Mouse (Mus musculus) neural tube, embryonic 11.5 days (tissue): ENCODE results near the gene Tln2. TPM values are rescaled to one million over a fixed set of nuclear protein-coding genes. Genes with fewer than 3 reads are reported as not detected.

Experiments used
- ATAC-seq: fragments of 200-750 bp; cut with Nextera tagmentation; 2 replicates; pipeline ENCODE4 v1.8.0; 2017; ENCODE audit warnings: moderate number of reproducible peaks, mild to moderate bottlenecking, moderate TSS enrichment, moderate library complexity; ENCODE audit not compliant: insufficient read depth, low FRiP score, low TSS enrichment
- DNase-seq: peaks from one replicate; pipeline ENCODE4 v3.0.0-alpha.2; 2015; ENCODE audit warnings: low spot score
- H3K27ac ChIP-seq: fragments of 300-500 bp; sonication (generic); 2 replicates; pipeline ENCODE4 v1.5.1; 2014; ENCODE audit warnings: low read depth, mild to moderate bottlenecking, low read length
- H3K27me3 ChIP-seq: fragments of 300-500 bp; sonication (generic); 2 replicates; pipeline ENCODE4 v1.6.1; 2014; ENCODE audit warnings: mild to moderate bottlenecking, low read length, mixed read lengths; ENCODE audit not compliant: control insufficient read depth, insufficient read depth
- H3K36me3 ChIP-seq: fragments of 300-500 bp; sonication (generic); 2 replicates; pipeline ENCODE4 v1.6.1; 2014; ENCODE audit warnings: mild to moderate bottlenecking, low read length, moderate library complexity, mixed read lengths; ENCODE audit not compliant: control insufficient read depth, insufficient read depth
- H3K4me1 ChIP-seq: fragments of 300-500 bp; sonication (generic); 2 replicates; pipeline ENCODE4 v1.6.1; 2014; ENCODE audit warnings: low read length, mixed read lengths; ENCODE audit not compliant: control insufficient read depth, insufficient read depth
- H3K4me2 ChIP-seq: fragments of 300-500 bp; sonication (generic); 2 replicates; pipeline ENCODE4 v1.6.1; 2014; ENCODE audit warnings: low read depth, mild to moderate bottlenecking, moderate library complexity
- H3K4me3 ChIP-seq: fragments of 300-500 bp; sonication (generic); 2 replicates; pipeline ENCODE4 v1.5.1; 2014; ENCODE audit warnings: low read depth, low read length
- H3K9ac ChIP-seq: fragments of 300-500 bp; sonication (generic); 2 replicates; pipeline ENCODE4 v1.6.1; 2014; ENCODE audit warnings: mild to moderate bottlenecking, low read length
- H3K9me3 ChIP-seq: fragments of 300-500 bp; sonication (generic); 2 replicates; pipeline ENCODE4 v1.6.1; 2016; ENCODE audit warnings: low read length; ENCODE audit not compliant: control insufficient read depth
- WGBS: fragments of 180-500 bp; shearing (Covaris S2); extraction: QIAGEN DNeasy Blood & Tissue Kit; methylation state at CpG from one replicate; pipeline ENCODE4 v1.1.7; 2014; 5-methylcytosine and 5-hydroxymethylcytosine counted together
- polyA plus RNA-seq: library from polyadenylated mRNA; unstranded; fragments of >200 nt; fragmentation: Nextera tagmentation; extraction: Ambion mirVana; gene quantifications from 2 replicates; pipeline ENCODE4 v1.2.1, GENCODE M21; 2014

Tln2 gene
- polyA plus RNA-seq, 1 experiment from 2014 or later: 14.6 TPM

- H3K27me3 ChIP-seq: no peaks in the 10 kb centered on the region
- ATAC-seq (no peak), DNase-seq (peak; percentile 15)
- H3K4me2 ChIP-seq: no peak overlapping the region
- H3K4me1 ChIP-seq: no peaks in the 10 kb centered on the region
- WGBS: 70% methylated on average over 5 of the region's 5 CpGs
- no peaks in the 10 kb centered on the region for H3K36me3 ChIP-seq
- no peak overlapping the region for H3K9ac ChIP-seq
- H3K4me3 ChIP-seq: no peak overlapping the region
- H3K27ac ChIP-seq: no peak overlapping the region
- H3K9me3 ChIP-seq: no peaks in the 10 kb centered on the region
Measured at GRCm38 (mm10) chr9:67229033-67229432, 330.5 kb downstream of the Tln2 start.

- ATAC-seq (no peak), DNase-seq (no peak)
- whole genome bisulfite sequencing: 61% methylated on average over 3 of the region's 3 CpGs
- Histone ChIP-seq H3K36me3 (no peaks in the 10 kb centered on the region), H3K27me3 (no peaks in the 10 kb centered on the region), H3K4me1 (no peaks in the 10 kb centered on the region), H3K9ac (no peak overlapping the region), H3K4me3 (no peak overlapping the region), H3K4me2 (no peak overlapping the region), H3K9me3 (no peaks in the 10 kb centered on the region), H3K27ac (no peak overlapping the region)
Measured at GRCm38 (mm10) chr9:67220388-67220787, 339.1 kb downstream of the Tln2 start.

GRCm38 (mm10) chr9:67218001-67218400 lies 341.5 kb downstream of the Tln2 start:
- no peaks in the 10 kb centered on the region for H3K36me3 ChIP-seq
- no peaks in the 10 kb centered on the region for H3K27me3 ChIP-seq
- H3K27ac ChIP-seq: no peak overlapping the region
- no peak overlapping the region for H3K9ac ChIP-seq
- H3K4me1 ChIP-seq: no peaks in the 10 kb centered on the region
- H3K9me3 ChIP-seq: no peaks in the 10 kb centered on the region
- DNase-seq (no peak), ATAC-seq (no peak)
- no peak overlapping the region for H3K4me3 ChIP-seq
- no peak overlapping the region for H3K4me2 ChIP-seq
- WGBS: 59% methylated on average over 9 of the region's 9 CpGs

GRCm38 (mm10) chr9:67214191-67214985 lies 345.1 kb downstream of the Tln2 start:
- no peak overlapping the region for H3K4me3 ChIP-seq
- 75% methylated on average over 3 of the region's 3 CpGs for WGBS

GRCm38 (mm10) chr9:67213275-67213674 lies 346.2 kb downstream of the Tln2 start:
- Histone ChIP-seq H3K4me1 (no peaks in the 10 kb centered on the region), H3K27ac (no peak overlapping the region), H3K36me3 (no peaks in the 10 kb centered on the region), H3K4me2 (no peak overlapping the region), H3K9ac (no peak overlapping the region), H3K9me3 (no peaks in the 10 kb centered on the region), H3K27me3 (no peaks in the 10 kb centered on the region), H3K4me3 (no peak overlapping the region)
- peak; percentile 71 for DNase-seq
- WGBS: 59% methylated on average over 6 of the region's 6 CpGs
- ATAC-seq: no peak

More at GRCm38 (mm10) chr9:67214191-67214985, 345.1 kb downstream of the Tln2 start:
- Histone ChIP-seq H3K36me3 (no peaks in the 10 kb centered on the region), H3K4me2 (no peak overlapping the region), H3K27me3 (no peaks in the 10 kb centered on the region), H3K9me3 (no peaks in the 10 kb centered on the region), H3K9ac (no peak overlapping the region), H3K27ac (no peak overlapping the region), H3K4me1 (no peaks in the 10 kb centered on the region)
- no peak for ATAC-seq
- no peak for DNase-seq

- Histone ChIP-seq H3K4me2 (no peak overlapping the region), H3K9ac (no peak overlapping the region), H3K4me3 (no peak overlapping the region), H3K4me1 (no peaks in the 10 kb centered on the region), H3K27ac (no peak overlapping the region), H3K36me3 (no peaks in the 10 kb centered on the region), H3K27me3 (no peaks in the 10 kb centered on the region), H3K9me3 (no peaks in the 10 kb centered on the region)
- 93% methylated on average over 4 of the region's 4 CpGs for WGBS
- DNase-seq: no peak
- ATAC-seq: no peak
Measured at GRCm38 (mm10) chr9:67211220-67211619, 348.3 kb downstream of the Tln2 start.

DNA sequence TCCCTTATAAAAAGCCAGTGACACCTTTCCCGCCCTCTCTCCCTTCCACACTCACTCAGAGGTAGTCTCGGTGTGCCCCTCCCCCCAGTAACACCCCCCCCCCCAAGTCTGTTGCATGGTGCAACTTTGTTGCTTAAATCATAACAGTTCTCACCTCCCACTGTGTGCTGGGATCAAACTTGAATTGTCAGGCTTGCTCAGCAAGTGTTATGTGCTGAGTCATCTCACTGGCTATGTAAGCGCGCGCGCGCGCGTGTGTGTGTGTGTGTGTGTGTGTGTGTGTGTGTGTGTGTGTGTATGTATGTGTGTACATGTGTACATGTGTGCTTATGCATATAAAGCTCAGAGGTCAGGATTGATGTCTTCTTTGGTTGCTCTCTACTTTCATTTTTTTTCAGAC lies 350.1 kb downstream of the Tln2 start:
- Histone ChIP-seq H3K9ac (no peak overlapping the region), H3K36me3 (no peaks in the 10 kb centered on the region), H3K4me2 (no peak overlapping the region), H3K27ac (no peak overlapping the region), H3K4me3 (no peak overlapping the region), H3K9me3 (no peaks in the 10 kb centered on the region), H3K27me3 (no peaks in the 10 kb centered on the region), H3K4me1 (no peaks in the 10 kb centered on the region)
- WGBS: 91% methylated on average over 9 of the region's 9 CpGs
- ATAC-seq (no peak), DNase-seq (no peak)

DNA sequence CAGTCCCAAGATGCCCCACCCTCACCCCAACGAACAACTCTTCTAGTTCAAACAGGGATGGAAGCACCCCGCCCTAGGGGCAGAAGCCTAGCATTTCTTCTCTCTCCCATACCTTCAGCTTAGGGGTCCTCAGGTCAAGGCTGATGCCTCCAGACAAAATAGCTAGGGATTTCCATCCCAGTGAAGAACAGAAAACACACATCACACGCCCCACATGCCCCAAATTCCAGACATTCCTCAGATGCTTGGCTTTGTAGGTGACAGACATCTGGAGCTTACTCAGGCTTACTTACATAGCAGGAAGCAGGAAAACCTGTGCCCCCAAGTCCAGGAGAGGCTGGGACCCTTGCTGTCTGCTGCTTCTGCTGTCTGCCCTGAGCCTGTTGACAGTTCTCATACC lies 351.1 kb downstream of the Tln2 start:
- H3K4me2 ChIP-seq: no peak overlapping the region
- DNase-seq (peak; percentile 22), ATAC-seq (no peak)
- H3K9me3 ChIP-seq: no peaks in the 10 kb centered on the region
- 22% methylated on average over 3 of the region's 3 CpGs for WGBS
- H3K9ac ChIP-seq: no peak overlapping the region
- H3K4me3 ChIP-seq: no peak overlapping the region
- H3K27ac ChIP-seq: no peak overlapping the region
- H3K27me3 ChIP-seq: no peaks in the 10 kb centered on the region
- H3K4me1 ChIP-seq: no peaks in the 10 kb centered on the region
- H3K36me3 ChIP-seq: no peaks in the 10 kb centered on the region

- H3K4me2 ChIP-seq: no peak overlapping the region
- H3K4me1 ChIP-seq: no peaks in the 10 kb centered on the region
- no peak overlapping the region for H3K27ac ChIP-seq
- WGBS: 78% methylated on average over 4 of the region's 4 CpGs
- H3K9ac ChIP-seq: no peak overlapping the region
- H3K4me3 ChIP-seq: no peak overlapping the region
- no peaks in the 10 kb centered on the region for H3K9me3 ChIP-seq
- H3K36me3 ChIP-seq: no peaks in the 10 kb centered on the region
- ATAC-seq (no peak), DNase-seq (no peak)
- H3K27me3 ChIP-seq: no peaks in the 10 kb centered on the region
Measured at GRCm38 (mm10) chr9:67205175-67205574, 354.3 kb downstream of the Tln2 start.
